Mouse (Mus musculus) right cerebral cortex, postnatal 14 days (tissue): ENCODE results near the gene Sowaha.
A peak's percentile ranks its signal among the peaks of the same experiment; 100 is the strongest.

Experiments
- DNase-seq: peaks from one replicate; pipeline ENCODE4 v3.0.0; 2022

The Sowaha gene

DNA sequence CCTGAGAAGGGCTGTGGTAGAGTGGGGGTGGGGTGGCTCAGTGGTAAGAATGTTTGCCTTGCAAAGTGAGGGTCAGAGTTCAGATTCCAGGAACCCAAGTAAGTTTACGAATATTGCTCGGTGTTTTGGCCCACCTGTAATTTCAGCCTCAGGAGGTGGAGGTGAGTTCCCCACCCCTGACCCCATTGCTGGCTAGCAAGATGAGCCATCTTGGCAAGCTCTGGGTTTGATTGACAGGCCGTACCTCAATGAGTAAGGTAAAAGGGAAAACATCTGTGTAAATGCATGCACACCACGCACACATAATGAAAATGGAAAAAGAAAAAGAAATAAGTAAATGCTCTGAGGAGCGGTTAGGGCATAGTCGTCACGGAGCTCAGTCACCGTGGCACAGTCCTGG, 24.3 kb upstream of the Sowaha start:
- no peak for DNase-seq

DNA sequence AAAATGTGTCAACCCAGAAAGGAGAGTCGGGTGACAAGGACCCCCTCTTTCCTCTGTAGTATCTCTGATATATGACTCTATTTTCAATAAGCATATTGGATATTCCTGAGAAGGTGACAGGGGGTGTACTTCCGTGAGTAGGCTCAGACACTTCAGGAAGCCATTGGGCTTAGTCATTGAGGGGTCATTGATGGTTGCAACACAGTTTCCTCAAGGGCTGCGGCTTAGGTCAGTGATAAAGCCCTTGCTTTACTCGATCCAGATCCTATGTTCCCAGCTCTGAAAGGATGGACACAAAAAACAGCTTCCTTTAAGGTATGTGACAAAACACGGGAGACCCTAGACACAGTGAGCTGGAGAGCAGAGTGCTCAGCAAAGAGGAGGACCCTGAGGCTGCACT, 23.7 kb upstream of the Sowaha start:
- DNase-seq = no peak

DNA sequence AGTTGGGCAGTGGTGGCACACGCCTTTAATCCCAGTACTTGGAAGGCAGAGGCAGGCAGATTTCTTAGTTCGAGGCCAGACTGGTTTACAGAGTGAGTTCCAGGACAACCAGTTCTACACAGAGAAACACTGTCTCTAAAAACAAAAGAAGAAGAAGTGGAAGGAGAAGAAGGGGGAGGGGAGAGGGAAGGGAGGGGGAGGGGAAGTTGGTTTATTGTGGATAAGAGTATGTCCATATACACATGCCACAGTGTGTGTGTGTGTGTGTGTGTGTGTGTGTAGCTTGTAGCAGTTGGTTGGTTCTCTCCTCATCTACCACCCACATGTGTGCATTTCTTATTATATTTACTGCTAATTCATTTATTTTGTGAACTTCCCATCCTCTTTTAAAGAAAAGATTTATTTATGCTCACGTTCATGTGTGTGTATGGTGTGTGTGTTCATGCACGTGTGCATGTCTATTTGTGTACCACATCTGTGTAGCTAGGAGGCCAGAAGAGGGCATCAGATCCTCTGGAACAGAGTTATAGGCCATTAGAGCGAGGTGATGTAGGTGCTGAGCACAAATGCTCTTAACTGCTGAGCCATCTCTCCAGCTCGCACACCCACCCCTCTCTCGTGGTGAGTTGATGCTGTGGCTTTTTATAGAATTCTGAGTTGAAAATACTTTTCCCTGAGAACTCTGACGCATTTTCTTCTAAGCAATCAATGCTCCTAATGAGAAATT, 22.1 kb upstream of the Sowaha start:
- no peak for DNase-seq

DNA sequence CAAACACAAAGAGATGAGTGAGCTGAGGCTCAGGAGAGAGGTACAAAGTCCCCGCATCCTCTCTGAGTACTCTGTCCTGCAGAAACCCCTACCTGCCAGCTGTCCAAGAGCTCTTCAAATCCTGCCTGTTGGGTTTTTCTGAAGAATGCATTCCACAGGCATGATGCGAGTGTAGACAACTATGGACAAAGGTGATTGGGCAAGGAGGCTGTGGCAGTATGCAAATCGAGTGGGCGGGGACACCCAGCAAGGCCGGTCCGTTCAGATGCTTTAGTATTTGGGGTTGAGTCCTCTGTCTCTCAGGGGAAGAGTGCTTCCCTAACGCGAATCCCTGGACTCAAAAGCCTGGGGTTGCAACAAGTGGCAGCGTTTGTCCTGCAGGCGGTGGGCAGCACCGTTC, 20.5 kb upstream of the Sowaha start:
- DNase-seq = no peak

DNA sequence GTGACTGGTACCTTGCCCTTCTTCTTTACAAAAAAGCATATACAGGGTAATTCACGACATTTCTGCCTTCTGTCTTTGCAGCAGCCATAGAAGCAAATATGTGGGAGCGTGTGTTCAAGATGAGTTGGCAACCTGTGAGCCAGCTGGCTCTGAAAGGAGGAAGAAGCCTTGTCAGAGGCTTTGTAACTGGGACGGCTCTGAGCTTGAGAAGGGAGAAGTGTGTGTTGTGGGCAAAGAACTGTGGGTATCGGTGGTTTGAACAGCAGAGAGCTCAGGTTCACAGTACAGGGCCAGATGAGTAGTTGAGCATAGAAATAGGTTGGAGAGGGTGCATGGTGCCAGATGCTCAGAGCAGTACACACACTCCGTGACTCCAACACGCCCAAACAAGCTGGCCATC, 16.9 kb upstream of the Sowaha start:
- no peak for DNase-seq

DNA sequence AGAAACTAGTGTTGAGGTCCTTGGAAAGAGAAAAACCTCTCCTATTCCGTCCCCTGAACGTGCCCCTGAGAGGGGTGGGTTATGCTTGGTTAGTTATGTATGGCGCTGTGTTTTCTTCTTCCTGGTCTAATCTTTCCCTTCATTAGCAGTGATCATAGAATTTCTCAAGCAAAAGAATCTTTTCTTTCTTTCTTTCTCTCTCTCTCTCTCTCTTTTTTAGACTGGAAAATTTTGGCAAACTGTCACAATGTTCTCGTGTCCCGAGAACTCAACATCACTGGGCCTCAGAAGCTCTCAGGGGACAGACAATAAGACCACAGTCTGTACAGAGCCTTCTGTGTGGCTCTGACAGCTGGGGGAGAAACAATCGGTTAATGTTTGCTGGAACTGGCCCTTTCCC, 15.3 kb upstream of the Sowaha start:
- DNase-seq = no peak

DNA sequence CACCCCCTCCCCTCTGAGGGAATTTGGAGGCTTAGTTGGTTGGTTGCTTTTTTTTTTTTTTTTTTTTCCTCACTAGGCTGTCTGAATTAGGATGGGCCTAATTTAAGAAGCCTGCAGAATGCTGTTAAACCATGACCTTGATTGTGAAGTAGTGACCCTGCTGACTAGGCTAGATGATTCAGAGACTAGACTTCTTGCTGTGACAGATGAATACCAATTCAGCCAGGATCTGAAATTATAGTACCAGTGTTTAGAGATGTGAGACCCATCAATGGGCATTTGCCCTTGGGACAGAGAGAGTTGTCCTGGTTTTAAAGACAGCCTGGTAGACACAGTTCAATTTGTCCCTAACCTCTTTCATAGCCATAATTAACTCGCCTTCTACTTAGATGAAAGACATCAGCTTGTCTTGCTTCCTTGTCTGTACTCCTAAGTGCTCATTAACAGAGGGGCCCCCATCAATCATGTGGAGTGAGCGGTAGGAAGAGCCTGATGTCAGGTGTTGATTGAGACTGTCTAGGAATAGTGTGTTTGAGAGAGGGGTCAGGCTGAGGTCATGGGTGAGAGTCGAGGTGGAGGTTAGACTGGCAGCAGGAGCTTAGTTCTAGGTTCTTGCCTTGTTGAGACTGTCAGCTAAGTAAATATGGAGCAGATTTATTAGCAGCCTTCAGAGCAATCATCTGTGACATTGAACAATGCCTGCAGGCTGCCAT, 13.3 kb upstream of the Sowaha start:
- DNase-seq = no peak

DNA sequence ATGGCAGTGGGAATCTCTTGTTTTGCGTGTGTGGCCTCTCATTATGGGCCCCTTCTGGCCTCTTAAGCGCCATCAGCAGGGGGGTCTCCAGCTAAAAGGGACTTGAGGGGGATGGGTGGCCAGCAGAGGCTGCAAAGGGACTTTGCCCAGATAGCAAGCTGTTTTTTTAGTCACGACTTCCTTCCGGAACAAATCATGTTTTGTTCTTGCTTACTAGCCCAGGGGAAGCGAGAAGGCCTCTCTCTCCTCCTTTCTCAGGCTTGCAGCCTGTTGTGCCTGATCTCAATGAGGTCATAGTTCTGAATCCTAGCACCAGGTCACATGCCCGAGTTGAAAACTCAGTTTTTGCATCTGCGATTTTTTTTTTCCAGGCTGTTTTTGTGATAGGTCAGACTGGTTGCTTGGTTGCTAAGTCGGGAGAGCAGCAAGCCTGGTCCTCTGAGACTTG, 11.9 kb upstream of the Sowaha start:
- DNase-seq = no peak

DNA sequence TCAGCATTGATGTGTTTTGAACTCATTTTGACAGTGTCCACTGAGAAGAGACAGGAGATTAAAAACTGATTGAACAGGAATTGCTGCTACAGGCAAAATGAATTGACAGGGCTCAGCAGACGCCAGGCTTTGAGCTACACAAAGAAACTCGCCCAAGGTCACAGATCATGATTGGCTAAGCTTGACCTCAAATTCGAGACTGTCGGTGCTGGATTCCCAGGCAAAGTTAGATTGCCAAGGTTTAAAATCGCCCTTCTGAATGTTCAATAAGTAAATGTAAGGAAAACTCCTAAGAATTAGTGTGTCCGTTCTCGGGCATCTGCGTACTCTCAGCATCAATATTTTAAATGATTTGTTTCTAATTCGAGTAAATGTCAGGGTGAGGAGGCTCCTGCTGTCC, 9.3 kb upstream of the Sowaha start:
- no peak for DNase-seq

DNA sequence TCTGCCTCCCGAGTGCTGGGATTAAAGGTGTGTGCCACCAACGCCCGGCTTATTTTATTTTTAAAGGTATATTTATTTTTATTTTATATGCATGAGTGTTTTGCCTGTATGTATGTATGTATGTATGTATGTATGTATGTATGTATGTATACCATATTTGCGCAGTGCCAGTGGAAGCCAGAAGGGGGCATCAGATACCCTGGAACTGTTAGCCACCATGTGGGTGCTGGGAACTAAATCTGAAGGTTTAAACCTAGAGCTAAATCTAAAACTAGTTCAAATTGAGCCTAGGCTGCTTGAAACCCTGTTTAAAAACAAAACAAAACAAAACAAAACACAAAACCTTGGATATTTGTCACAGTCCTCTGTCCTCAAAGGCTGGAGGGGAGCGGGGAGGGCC, 8.9 kb upstream of the Sowaha start:
- no peak for DNase-seq

DNA sequence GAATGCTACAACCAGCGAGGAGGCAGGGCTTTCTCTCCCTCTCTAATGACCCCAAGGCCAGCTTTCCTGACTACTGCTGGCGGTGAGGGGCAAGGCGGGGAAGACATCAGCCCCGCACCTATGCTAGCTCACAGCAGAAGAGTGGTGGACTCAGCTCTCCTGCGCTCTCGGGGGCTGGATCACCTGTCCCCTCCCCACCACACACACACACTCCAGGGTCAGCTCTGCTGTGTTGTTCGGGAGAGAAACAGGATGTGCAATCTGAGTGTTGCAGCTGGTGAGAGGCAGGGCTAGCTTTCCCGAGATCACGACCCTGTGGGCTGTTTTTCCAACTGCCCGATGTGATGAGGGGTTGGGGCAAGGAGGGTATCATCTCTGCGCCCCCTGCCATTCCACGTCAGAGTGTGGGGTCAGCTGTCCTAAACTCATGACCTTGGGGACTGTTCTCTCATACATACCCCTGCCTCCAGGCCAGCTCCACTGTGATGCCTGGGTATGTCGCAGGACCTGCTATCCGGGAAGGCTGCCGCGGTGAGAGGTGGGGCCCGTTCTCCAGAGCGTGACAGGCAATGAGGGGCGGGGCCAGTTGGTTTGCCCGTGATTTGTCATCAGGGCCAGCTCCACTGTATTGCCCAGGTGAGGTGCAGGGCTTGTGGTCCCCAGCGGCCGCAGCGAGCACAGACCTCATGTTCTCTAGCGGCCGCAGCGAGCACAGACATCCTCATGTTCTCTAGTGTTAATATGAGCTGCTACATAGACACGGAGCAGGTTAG, 6.9 kb upstream of the Sowaha start:
- DNase-seq = no peak

DNA sequence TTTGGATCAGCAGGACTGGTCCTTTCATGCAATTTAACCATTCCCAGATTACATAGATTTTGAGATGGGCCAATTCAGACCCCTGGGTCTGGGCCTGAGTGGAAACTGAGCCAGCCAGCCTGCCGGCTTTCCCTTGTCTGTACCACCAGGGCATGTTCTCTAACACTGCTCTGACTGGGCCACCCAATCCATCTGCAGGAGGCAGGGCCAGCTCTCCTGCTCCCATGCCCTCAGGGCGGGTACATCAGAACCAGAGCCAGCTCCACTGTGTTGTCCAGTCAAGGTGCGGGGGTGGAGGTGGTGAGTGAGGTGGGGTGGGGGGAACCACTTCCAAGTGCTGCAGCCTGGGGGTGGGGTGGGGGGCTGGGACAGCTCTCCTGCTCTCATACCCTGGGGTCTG, 6.3 kb upstream of the Sowaha start:
- no peak for DNase-seq

DNA sequence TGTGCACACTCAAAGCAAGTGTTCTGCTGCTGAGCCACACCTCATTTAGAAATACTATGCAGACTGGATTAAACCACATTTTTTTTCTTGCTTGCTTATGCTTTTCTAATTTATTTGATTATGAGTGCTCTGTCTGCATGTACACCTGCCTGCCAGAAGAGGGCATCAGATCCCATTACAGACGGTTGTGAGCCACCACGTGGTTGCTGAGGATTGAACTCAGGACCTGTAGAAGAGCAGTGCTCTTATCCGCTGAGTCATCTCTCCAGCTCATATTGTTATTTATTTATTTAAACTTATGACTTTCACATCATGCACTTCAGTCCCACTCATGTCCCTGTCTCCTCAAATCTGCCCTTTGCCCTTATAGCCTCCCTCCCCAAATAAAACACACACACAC, 5.6 kb upstream of the Sowaha start:
- DNase-seq = no peak

DNA sequence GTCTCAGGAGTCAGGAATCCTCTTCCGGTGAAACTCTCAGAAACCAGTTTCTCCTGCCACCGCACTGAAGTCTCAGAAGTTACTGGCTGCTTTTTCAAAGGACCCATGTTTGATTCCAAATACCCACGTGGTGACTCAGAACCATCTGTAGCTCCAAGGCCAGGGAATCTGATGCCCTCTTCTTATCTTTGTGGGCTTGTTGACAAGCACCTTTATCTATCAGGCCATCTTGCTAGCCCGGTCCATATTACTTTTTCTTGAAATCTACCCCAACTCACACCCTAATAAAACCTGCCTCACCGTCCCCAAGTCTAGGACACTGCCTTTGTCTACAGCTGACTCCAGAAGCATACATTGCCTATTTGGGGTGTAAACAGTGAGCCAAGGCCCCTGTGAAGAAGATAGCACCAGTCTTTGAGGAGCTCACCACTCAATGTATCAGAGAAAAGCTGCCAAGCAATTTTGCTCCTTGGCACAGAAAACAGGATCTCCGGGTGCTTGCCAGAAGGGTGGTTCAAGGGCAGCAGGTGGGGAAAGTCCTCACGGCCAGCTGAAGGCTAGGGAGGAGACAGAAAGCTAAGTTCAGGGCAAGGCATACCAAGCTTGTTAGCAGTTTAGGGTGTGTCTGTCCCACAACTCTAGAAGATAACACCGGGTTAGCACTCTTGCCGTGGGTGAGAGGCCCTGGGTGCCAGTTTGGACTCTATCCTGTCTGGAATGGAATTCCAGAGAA, 3.3 kb upstream of the Sowaha start:
- DNase-seq = no peak

DNA sequence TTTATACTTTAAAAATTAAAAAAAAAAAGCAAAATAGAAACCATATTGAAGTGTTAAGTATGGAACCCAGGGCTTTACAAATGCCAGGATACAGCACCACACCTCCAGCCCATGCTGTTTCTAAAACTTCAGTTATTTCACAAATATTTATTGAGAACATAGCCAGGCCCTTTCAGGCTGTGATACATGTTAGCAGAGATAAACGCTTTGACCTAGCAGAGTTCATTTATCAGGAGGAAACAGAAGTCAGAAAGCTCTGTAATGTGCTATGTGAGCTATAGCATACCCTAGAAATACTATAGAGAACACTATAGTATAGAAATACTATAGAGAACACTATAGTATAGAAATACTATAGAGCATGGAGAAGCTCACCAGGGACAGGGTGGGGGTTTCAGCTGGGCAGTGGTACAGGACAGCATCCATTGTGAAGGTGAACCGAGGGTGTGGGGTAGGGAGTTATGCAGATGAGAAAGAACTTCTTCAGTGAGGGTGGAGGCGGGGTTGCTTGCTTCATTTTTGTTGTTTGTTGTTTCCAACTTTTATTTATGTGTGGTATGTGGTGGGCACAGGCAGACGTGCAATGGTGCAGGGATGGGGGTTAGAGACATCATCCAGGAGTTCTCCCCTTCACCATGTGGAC, 1.1 kb upstream of the Sowaha start:
- DNase-seq = no peak

DNA sequence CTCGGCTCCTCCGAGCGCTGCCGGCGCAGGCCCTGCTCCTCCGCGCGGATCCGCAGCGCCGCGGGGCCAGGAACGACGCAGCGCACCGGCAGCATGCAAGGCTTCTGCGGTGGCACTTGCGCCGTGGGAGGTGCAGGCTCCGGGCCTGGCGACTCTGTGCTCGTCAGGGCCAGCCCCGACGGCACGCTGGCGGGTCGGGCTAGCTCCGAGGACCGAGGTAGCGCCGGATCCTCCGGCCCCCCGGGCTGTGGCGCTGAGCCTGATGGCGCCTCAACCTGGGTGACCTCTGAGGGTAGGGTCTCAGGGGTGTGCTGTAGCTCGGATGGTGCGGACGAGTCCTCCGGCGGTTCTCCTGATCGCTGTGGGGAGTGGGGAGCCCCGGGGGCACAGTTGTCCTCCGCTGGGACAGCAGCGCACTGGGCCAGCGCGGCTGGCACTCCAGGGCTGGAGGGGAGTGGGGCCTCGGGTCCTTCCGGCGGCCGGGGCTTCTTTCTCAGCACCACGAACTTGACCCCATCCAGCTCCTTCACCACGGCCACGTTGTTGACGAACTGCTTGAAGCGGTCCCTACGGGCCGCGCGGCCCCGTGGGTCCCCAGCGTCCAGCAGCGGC, 797 bp downstream of the Sowaha start:
- DNase-seq = peak; percentile 44

DNA sequence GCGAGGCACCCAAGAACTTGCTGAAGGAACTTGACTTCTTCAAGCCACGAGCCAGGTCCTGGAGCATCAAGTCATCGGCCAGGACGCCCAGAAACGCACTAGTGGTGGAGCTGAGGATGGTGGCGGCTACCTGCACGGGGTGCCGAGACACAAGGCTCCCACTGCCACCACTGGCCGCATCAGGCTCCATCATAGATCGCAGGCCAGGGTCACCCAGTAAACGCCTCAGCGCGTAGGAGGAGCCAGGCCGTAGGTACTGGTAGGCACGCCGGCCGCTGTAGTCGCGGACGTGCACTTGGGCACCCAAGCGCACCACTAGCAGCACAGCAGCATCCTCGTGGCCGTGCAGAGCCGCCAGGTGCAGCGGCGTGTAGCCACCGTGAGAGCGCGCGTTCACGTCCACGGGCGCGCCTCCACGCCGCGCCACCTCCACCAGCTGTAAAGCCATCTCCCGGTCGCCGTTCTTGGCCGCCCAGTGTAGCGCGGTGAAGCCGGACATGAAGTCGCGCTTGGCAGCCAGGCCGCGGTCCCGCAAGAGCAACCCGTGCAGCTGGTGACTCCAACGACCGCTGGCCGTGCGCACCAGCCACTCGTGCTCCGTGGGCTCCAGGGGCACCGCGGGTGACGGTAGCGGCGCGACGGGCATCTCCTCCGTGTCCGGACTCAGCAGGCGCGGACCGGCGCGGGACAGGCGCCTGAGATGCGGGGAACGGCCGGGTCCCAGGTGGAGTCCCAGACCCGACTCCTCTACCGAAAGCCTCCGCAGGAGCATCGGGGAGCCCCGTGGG, 1.5 kb downstream of the Sowaha start:
- peak; percentile 48 for DNase-seq

DNA sequence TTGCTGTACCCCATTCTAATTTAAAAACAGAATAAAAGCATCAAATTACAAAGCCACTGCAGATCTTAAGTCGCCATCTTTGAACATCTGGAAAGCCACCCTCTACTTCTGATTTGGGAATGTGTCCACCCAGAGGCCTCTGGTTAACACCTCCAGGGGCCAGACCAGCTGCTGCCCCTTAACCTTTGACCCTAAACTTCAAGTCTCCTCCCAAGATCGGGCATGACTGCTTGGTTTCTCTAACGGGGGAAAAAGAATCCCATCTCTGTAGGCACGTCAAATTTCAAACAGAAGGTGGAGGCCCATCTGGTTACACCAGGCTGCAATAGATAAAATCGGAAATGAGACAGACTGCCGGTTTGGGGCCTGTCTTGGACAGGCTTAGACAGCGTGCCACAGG, 2.2 kb downstream of the Sowaha start:
- DNase-seq = no peak

DNA sequence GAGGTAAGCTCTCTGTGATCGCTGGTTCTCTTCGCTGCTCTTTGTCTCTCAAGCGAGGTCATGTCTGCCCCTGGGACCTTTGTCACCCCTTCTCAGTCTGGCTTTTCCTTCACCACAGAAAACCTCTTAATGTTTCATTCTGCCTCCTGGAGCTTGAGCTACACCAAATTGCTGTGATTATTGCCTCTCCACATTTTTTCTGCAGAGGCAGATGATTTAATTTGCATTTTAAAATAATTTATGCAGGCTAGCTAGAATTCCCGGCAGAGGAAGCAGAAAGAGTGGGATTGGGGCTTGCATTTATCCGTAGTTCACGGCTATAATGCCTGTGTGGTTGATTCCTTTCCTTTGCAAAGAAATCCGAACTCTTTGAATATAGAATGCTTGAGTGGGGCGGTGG, 4.5 kb downstream of the Sowaha start:
- no peak for DNase-seq

DNA sequence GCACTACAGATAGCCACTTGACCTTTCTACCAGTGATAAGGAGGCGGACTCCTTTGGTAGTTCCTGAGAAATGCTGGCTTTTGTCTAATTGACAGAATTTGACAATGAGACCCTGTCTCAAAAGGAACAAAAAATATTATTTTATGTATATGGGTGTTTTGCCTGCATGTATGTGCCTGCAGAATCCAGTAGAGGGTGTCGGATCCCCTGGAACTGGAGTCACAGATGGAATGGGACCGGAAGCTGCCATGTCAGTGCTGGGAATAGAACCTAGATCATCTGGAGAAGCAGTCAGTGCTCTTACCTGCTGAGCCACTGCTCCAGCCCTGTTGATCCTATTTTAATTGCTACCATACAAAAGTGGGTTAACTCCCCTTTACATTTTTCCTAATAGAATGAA, 7.4 kb downstream of the Sowaha start:
- DNase-seq = no peak

DNA sequence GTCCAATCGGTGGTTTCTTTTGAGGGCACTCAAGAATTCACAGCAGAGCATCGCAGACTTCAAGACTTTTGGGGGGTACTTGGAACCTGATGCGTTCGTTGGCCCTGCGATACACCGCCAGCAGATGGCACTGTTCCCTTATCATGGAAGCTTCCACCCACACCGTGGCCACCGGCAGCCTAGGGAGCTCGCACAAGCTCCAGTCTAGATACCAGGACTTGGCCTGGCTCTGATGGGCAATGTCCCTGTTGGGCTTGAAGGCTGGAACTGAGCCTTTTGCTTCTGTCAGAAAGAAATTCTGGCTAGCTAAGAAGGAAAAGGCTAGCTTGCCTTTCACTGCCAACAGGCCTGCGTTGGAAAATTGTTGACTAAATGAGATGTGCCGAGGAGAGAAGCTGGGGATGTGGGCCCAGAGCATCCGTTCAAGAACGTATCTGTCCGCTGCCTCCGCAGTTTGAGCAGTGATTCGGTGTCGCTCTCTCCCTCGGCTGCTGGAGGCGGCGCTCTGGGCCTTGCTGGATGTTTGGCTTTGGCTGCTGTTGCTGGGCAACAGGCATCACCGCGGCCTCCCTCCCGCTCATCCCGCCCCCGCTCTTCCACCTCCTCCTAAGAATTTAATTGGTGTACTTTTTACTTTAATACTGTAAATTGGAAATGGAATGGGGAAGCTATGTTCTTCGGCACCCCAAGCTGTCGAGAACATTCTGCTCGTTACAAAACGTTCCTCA, 9.9 kb downstream of the Sowaha start, which contains the start of gene Gm9837:
TSS of gene Gm9837 (minus strand) at position 512 of the 728 bp plus-strand sequence.
- DNase-seq = peak; percentile 97
